Mouse (Mus musculus) testis, adult 2 months (tissue): ENCODE results near the gene Bdkrb2. TPM values are rescaled to one million over a fixed set of nuclear protein-coding genes. Genes with fewer than 3 reads are reported as not detected.
A peak's percentile ranks its signal among the peaks of the same experiment; 100 is the strongest.

Experiments
- H3K27ac ChIP-seq: fragments of 200-500 bp; 2 replicates; pipeline ENCODE4 v1.5.1; 2012; ENCODE audit warnings: low read depth, low read length; ENCODE audit not compliant: control insufficient read depth, insufficient read depth
- H3K27me3 ChIP-seq: fragments of 200-500 bp; 2 replicates; pipeline ENCODE4 v1.6.1; 2012; ENCODE audit warnings: mild to moderate bottlenecking, low read length, moderate library complexity; ENCODE audit not compliant: control insufficient read depth, insufficient read depth
- H3K36me3 ChIP-seq: fragments of 200-500 bp; 2 replicates; pipeline ENCODE4 v1.6.1; 2012; ENCODE audit warnings: mild to moderate bottlenecking, low read length; ENCODE audit not compliant: control insufficient read depth, insufficient read depth
- H3K4me1 ChIP-seq: fragments of 200-500 bp; 2 replicates; pipeline ENCODE4 v1.6.1; 2012; ENCODE audit warnings: low read length; ENCODE audit not compliant: control insufficient read depth, insufficient read depth
- H3K4me3 ChIP-seq: fragments of 200-500 bp; 2 replicates; pipeline ENCODE4 v1.5.1; 2012; ENCODE audit warnings: low read depth, mild to moderate bottlenecking, low read length, moderate library complexity, mixed read lengths; ENCODE audit not compliant: control insufficient read depth
- CTCF ChIP-seq: fragments of 200-500 bp; IDR thresholded peaks from 2 replicates; pipeline ENCODE4 v1.5.1; 2012; ENCODE audit warnings: low read depth, mild to moderate bottlenecking, inconsistent platforms, low read length, moderate library complexity; ENCODE audit not compliant: control insufficient read depth, insufficient read depth, insufficient replicate concordance
- POLR2A ChIP-seq: fragments of 200-500 bp; IDR thresholded peaks from 2 replicates; pipeline ENCODE4 v1.6.1; 2012; ENCODE audit warnings: low read depth, mild to moderate bottlenecking, inconsistent platforms, low read length, moderate library complexity; ENCODE audit not compliant: control insufficient read depth
- polyA plus RNA-seq: library from polyadenylated mRNA; depleted of rRNA; stranded (reverse); fragments of >200 nt; gene quantifications from 2 replicates; pipeline ENCODE4 v1.2.3, GENCODE M21; 2012; rRNA removed

The Bdkrb2 gene
- 0.61 and 0.62 TPM in 2 replicates for polyA plus RNA-seq

DNA sequence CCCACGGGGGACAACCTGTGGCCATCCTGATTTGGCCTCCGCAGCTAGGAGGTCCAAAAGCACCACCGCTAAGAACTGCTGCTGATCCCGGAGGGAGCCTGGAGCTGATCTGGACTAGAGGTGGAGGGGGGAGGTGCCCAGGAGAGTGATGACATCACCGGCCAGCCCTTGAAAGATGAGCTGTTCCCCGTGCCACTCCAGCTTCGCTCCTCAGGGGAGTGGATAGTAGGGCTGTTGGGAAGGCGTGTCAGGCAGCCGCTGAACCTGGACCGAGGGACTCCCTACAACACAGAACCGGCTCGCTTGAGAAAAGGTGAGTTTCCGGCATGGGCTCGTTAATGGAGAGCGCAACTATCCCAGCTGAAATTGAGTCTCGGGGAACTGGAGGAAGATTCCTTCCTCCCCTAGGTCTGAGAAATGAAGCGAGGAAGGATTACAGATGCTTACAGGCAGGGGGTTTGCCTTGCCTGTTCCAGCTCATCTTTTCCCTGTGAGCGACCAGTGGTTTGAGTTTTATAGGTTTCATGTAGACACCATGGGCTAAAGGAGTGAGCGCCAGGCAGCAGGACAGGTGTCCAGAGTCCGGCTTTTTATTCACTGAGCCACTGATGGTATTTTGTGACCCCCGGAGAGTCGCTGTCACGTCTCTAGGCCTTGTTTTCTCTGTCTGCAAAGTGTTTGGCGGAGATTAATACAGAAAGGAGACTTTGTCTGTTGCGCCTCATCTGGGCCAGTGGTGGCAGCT is at the start of gene Bdkrb2:
TSS of gene Bdkrb2 (plus strand) at position 291 of the 745 bp plus-strand sequence.
- no peak within 1 kb of the TSS for H3K27ac ChIP-seq
- peak within 1 kb of the TSS; percentile 27 for H3K4me3 ChIP-seq
- H3K27me3 ChIP-seq: no peaks in the 10 kb centered on the region
- no peaks in the 10 kb centered on the region for H3K36me3 ChIP-seq
- TF ChIP-seq POLR2A (no peak), CTCF (no peak)
- peaks cover 5% of the 10 kb centered on the region for H3K4me1 ChIP-seq

DNA sequence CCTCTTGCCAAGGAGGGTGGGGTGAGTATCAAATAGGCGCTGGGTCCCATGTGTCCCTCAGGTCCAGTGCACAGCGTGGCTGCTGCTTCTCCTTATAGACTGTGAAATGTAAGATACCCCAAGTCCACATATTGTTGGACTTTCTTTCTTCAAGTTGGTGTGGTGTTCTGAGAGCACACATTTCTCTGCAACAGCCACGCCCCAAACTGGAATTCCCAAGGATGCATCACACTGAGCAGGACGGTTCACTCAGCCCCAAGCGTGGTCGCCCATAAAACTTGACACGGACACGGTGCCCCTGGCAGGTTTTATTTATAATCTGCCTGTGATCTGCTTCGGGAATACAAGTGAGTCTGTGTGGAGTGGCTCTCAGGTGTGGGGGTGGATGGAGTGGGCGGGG is 48.9 kb upstream of the Bdkrb2 start:
- Histone ChIP-seq H3K27me3 (no peaks in the 10 kb centered on the region), H3K36me3 (no peaks in the 10 kb centered on the region), H3K4me3 (no peak overlapping the region), H3K27ac (no peak overlapping the region), H3K4me1 (peaks cover 10% of the 10 kb centered on the region)
- TF ChIP-seq POLR2A (no peak), CTCF (no peak)

DNA sequence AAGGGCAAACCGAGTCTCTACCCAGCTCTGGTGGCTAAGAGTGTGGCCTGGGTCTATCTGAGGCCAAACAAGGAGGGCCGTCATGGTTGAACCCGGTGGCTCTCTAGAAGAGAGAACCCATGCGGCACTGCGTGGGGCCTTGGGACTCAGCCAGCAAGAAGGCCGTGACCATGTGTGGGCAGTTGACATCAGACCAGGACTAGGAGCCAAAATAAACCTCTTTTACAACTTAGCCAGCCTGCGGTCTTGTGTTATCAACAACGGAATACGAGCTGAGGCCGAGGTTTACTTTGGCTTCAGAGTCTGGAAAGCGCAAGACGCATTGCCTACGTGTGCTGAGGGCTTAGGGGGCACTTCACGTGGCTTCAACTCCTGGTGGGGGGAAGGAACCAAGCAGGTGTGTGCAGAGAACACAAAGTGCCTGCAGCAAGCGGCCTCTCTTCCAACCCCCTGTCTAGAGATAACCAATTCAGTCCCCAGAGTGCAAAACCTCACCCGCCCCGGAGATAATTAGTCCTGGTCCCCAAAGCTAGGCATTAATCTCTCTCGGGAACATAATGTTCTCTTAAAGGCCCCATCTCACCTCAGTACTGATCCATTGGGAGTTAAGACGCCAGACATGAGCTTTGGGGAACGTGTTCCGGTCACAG is 45.9 kb upstream of the Bdkrb2 start:
- peak overlapping the region; percentile 12; the same call in 1 of the 2 replicates for H3K27ac ChIP-seq
- no peak for TF ChIP-seq POLR2A
- peaks cover 7% of the 10 kb centered on the region; the same call in 1 of the 2 replicates for H3K4me1 ChIP-seq
- no peaks in the 10 kb centered on the region for H3K27me3 ChIP-seq
- peak overlapping the region; percentile 76 for H3K4me3 ChIP-seq
- H3K36me3 ChIP-seq: no peaks in the 10 kb centered on the region

DNA sequence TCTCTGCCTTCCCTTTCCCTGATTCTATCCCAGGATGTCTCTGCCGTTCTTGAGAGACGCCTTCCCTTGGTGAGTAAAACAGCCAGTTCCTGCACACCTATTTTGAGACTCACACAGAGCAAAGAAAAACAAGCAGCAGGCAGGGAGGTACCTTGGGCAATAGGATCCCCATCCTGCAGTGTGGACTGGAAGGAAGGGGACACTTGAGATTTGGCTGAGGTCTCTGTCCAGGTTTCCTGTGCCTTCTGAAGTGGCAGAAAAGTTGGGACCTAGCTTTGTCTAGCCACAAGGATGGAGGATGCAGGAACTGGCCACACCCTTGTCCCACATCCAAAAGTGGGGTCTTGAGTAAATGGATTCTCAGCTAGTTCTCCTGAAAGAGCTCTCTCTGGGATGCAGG is 43.2 kb upstream of the Bdkrb2 start:
- no peaks in the 10 kb centered on the region for H3K36me3 ChIP-seq
- H3K4me1 ChIP-seq: peaks cover 7% of the 10 kb centered on the region; the same call in 1 of the 2 replicates
- H3K4me3 ChIP-seq: peak overlapping the region; percentile 17
- TF ChIP-seq POLR2A: no peak
- no peak for TF ChIP-seq CTCF
- H3K27ac ChIP-seq: no peak overlapping the region
- no peaks in the 10 kb centered on the region for H3K27me3 ChIP-seq

DNA sequence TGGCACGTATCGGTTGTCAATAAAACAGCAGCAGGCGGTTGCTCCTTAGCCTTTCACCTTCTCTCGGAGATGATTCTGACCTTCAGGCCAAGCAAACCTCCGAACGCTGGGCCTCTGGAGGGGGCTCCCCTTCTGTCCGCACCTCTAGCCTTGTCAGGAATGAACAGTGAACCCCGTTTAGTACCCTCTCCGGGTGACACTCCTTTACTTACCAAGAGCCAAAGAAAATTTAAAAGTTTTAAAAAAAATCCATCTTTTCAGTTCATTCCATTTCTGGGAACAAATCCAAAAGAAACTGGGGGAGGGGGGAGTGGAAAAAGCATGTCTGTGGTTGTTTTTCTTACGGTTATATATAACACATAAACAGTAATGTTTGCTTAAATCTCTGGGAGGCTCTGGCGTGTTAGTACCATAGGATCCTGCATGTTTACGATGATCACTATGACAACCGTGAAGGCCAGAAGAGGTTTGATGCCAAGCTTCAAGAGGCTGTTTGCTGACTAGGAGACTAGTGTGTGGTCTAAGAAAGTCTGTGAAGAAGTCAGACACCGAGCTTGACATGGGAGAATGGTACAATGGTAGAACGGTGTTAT is 41.8 kb upstream of the Bdkrb2 start:
- Histone ChIP-seq H3K27me3 (no peaks in the 10 kb centered on the region), H3K4me3 (no peak overlapping the region), H3K4me1 (peaks cover 7% of the 10 kb centered on the region; the same call in 1 of the 2 replicates), H3K36me3 (no peaks in the 10 kb centered on the region), H3K27ac (no peak overlapping the region)
- TF ChIP-seq POLR2A (no peak), CTCF (no peak)

DNA sequence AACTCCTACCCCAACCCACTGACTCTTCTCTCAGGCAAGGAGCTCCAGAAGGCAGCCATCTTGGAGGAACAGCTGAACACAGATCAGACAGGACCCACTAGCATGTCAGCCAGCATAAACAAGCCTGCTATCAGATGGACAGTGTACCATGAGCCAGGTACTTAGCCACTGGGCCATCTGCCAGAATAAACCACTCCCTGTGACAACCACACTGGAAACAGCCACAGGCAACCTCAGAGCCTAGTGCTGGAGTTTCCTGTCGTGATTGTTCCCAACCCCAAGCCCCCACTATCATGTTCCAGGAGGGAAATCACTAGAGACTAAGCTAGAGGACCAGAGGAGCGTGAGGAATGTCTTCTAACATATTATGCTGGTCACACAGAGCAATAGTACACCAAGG is 39.3 kb upstream of the Bdkrb2 start:
- no peak for TF ChIP-seq CTCF
- no peak for TF ChIP-seq POLR2A

DNA sequence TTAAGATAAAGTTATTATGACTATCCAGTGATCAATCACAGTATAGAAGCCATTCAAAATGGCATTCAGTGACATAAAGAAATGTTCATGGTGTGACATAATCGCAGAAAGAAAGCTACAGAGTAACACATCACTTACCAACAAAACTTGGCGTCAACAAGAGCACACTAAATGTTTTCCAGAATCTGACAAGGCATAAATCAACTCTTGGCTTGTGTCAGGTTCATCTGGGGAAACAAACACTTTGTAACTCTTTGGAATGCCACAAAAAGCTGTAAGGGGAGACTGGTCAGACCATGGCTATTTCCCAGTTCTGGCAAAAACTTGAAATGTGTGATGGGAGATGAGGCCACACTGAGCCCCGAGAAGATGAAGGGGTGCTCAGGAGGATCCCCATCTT is 36.8 kb upstream of the Bdkrb2 start:
- no peak for TF ChIP-seq CTCF
- TF ChIP-seq POLR2A: no peak
- H3K27ac ChIP-seq: no peak overlapping the region
- no peaks in the 10 kb centered on the region for H3K27me3 ChIP-seq

More for the DNA sequence above, 39.3 kb upstream of the Bdkrb2 start:
- no peaks in the 10 kb centered on the region for H3K27me3 ChIP-seq
- H3K36me3 ChIP-seq: no peaks in the 10 kb centered on the region
- H3K4me3 ChIP-seq: peak overlapping the region; percentile 64
- H3K4me1 ChIP-seq: no peaks in the 10 kb centered on the region
- H3K27ac ChIP-seq: no peak overlapping the region

More for the DNA sequence above, 36.8 kb upstream of the Bdkrb2 start:
- Histone ChIP-seq H3K4me1 (no peaks in the 10 kb centered on the region), H3K4me3 (no peak overlapping the region), H3K36me3 (no peaks in the 10 kb centered on the region)
